Mouse (Mus musculus) stomach, postnatal 0 days (tissue): ENCODE data around the gene Thsd4. TPM values are rescaled to one million over a fixed set of nuclear protein-coding genes. Genes with fewer than 3 reads are reported as not detected.
A peak's percentile ranks its signal among the peaks of the same experiment; 100 is the strongest.

Source experiments
- ATAC-seq: fragments of 200-750 bp; cut with Nextera tagmentation; 2 replicates; pipeline ENCODE4 v1.8.0; 2017; ENCODE audit not compliant: low FRiP score, low TSS enrichment
- DNase-seq: peaks from one replicate; pipeline ENCODE4 v3.0.0-alpha.2; 2016; ENCODE audit warnings: low spot score
- H3K27ac ChIP-seq: fragments of 300-500 bp; sonication (generic); replicated peaks from 2 replicates; pipeline ENCODE4 v1.5.1; 2014; ENCODE audit warnings: mild to moderate bottlenecking, control low read depth
- H3K27me3 ChIP-seq: fragments of 300-500 bp; sonication (generic); 2 replicates; pipeline ENCODE4 v1.6.1; 2014; ENCODE audit warnings: low read length; ENCODE audit not compliant: control insufficient read depth, insufficient read depth
- H3K36me3 ChIP-seq: fragments of 300-500 bp; sonication (generic); 2 replicates; pipeline ENCODE4 v1.6.1; 2014; ENCODE audit warnings: low read length, mixed read lengths; ENCODE audit not compliant: control insufficient read depth, insufficient read depth
- H3K4me1 ChIP-seq: fragments of 300-500 bp; sonication (generic); replicated peaks from 2 replicates; pipeline ENCODE4 v1.6.1; 2014; ENCODE audit warnings: antibody characterized with exemption; ENCODE audit not compliant: control insufficient read depth, insufficient read depth
- H3K4me2 ChIP-seq: fragments of 300-500 bp; sonication (generic); replicated peaks from 2 replicates; pipeline ENCODE4 v1.6.1; 2014; ENCODE audit warnings: low read depth, mild to moderate bottlenecking, control low read depth, moderate library complexity
- H3K4me3 ChIP-seq: fragments of 300-500 bp; sonication (generic); 2 replicates; pipeline ENCODE4 v1.5.1; 2014; ENCODE audit warnings: low read depth, low read length, control low read depth
- H3K9ac ChIP-seq: fragments of 300-500 bp; sonication (generic); 2 replicates; pipeline ENCODE4 v1.6.1; 2014; ENCODE audit warnings: mild to moderate bottlenecking, low read length, control low read depth, mixed read lengths
- H3K9me3 ChIP-seq: fragments of 300-500 bp; sonication (generic); 2 replicates; pipeline ENCODE4 v1.6.1; 2016; ENCODE audit warnings: low read length; ENCODE audit not compliant: control insufficient read depth
- CTCF ChIP-seq: IDR thresholded peaks from 2 replicates; pipeline ENCODE4 v1.5.1; 2016; ENCODE audit warnings: antibody characterized with exemption, low read depth, mild to moderate bottlenecking, moderate library complexity
- EP300 ChIP-seq: optimal IDR thresholded peaks from 2 replicates; pipeline ENCODE3; 2016; ENCODE audit warnings: antibody characterized with exemption
- WGBS: fragments of 180-500 bp; shearing (Covaris S2); extraction: QIAGEN DNeasy Blood & Tissue Kit; methylation state at CpG from one replicate; pipeline ENCODE4 v1.1.7; 2014; 5-methylcytosine and 5-hydroxymethylcytosine counted together
- polyA plus RNA-seq: library from polyadenylated mRNA; unstranded; fragments of >200 nt; fragmentation: Nextera tagmentation; extraction: Ambion mirVana; gene quantifications from 2 replicates; pipeline ENCODE4 v1.2.1, GENCODE M21; 2015

The Thsd4 gene
- polyA plus RNA-seq, 1 experiment from 2014 or later: 10.7 TPM

DNA sequence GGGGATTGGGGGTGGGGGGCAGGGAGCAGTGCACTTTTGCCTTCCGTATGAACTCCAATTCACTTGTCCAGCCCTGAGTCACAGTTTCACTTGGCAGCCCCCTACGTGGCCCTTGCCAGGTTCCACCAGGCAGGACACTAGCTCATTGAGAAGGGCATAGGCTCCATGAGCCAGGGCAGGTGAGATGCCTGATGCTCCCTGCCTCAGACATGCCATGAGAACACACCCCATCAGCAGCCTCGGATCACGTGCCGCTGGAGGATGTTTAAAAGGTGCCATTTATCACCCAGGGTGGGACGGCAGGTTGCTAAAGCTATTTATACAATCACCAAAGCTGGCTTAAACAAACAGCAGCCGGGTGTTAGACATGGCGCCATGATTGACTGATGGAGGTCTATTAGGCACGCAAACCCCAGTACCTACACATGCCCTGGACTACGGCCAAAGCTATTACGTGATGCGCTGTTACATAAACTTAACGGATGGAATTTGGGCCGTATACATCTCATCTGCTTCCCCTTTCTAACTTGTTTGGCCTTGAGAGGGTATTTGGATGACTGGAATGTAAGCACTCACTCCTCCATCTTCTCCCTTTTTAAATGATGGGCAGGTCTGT lies 157.6 kb downstream of the Thsd4 start:
- ATAC-seq (peak; percentile 56), DNase-seq (peak; percentile 52)
- H3K4me2 ChIP-seq: no peak overlapping the region
- no peak overlapping the region for H3K27ac ChIP-seq
- WGBS: 18% methylated on average over 14 of the region's 14 CpGs
- peaks cover 6% of the 10 kb centered on the region; the same call in 1 of the 2 replicates for H3K4me1 ChIP-seq
- no peaks in the 10 kb centered on the region for H3K9me3 ChIP-seq
- no peak overlapping the region for H3K4me3 ChIP-seq
- no peaks in the 10 kb centered on the region for H3K27me3 ChIP-seq
- TF ChIP-seq CTCF (no peak), EP300 (no peak)
- H3K36me3 ChIP-seq: no peaks in the 10 kb centered on the region
- no peak overlapping the region for H3K9ac ChIP-seq

DNA sequence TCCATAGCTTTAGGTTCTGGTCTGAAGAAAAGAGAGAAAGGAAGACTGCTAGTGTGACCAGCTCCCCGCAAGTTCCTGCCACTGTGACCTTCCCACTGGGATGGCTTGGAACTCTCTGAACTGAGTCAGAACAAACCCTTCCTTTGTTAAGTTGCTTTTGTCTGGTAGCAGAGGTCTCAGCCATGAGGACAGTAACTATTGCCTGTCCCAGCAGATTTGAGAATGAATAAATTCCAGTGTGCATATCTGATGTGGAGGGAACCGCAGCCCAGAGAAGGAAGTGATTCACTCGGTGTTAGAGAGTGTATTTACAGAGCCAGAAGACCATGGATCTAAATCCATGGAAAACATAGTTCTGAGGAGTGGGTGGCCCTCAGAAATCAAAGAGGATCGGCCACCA lies 169.5 kb downstream of the Thsd4 start:
- ATAC-seq (no peak), DNase-seq (no peak)
- Histone ChIP-seq H3K4me1 (no peaks in the 10 kb centered on the region), H3K9me3 (no peaks in the 10 kb centered on the region), H3K27me3 (no peaks in the 10 kb centered on the region), H3K4me3 (no peak overlapping the region), H3K27ac (no peak overlapping the region), H3K4me2 (no peak overlapping the region), H3K36me3 (no peaks in the 10 kb centered on the region), H3K9ac (no peak overlapping the region)
- no peak for TF ChIP-seq CTCF
- TF ChIP-seq EP300: no peak
- WGBS: 69% methylated on average over 4 of the region's 4 CpGs

DNA sequence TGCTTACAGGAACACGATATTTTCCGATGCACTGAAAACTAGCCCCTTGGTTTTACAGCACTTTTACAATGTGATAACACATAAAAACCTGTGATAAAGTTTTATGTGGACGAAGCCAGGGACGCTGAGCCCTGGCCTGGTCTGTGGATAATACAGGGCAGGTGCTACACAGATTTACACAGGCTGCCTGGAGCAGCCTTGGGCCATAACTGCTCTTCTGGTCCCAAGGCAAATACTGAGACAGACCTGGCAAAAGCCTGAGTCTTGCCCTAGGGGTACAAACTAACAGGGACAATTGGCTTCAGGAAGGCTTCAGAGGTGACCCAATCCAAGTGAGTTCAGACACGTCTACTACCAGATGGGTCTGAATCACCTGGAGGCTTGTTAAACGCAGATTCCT lies 170.7 kb downstream of the Thsd4 start:
- Histone ChIP-seq H3K36me3 (no peaks in the 10 kb centered on the region), H3K27me3 (no peaks in the 10 kb centered on the region), H3K27ac (no peak overlapping the region), H3K9me3 (no peaks in the 10 kb centered on the region), H3K9ac (no peak overlapping the region), H3K4me3 (no peak overlapping the region), H3K4me1 (no peaks in the 10 kb centered on the region), H3K4me2 (no peak overlapping the region)
- 88% methylated on average over 6 of the region's 6 CpGs for WGBS
- DNase-seq (no peak), ATAC-seq (no peak)
- TF ChIP-seq EP300 (no peak), CTCF (no peak)

DNA sequence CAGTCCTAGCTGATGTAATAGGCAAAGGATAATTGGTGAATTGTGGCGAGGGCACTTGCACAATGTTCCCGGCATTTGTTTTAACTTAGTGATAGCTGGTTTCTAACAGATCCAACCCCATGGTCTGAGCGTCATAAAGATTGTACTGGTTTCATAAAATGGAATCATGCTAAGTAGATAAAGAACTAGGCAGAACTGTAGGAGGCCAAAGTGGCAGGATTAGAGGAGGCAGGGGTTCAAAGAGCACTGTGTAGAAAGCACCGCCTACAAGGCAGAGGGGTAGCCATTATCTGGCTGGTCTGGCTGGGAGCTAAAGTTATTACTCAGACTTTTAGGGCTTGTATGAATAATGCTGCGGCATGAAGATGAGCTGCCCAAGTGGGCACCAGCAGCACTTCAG lies 185.7 kb downstream of the Thsd4 start:
- ATAC-seq (no peak), DNase-seq (no peak)
- H3K27ac ChIP-seq: no peak overlapping the region
- H3K27me3 ChIP-seq: no peaks in the 10 kb centered on the region
- no peak overlapping the region for H3K4me2 ChIP-seq
- TF ChIP-seq CTCF: no peak
- no peak for TF ChIP-seq EP300
- no peaks in the 10 kb centered on the region for H3K9me3 ChIP-seq
- no peaks in the 10 kb centered on the region; the same call in 1 of the 2 replicates for H3K4me1 ChIP-seq
- H3K4me3 ChIP-seq: no peak overlapping the region
- WGBS: 89% methylated on average over 5 of the region's 5 CpGs
- H3K9ac ChIP-seq: no peak overlapping the region
- H3K36me3 ChIP-seq: no peaks in the 10 kb centered on the region

DNA sequence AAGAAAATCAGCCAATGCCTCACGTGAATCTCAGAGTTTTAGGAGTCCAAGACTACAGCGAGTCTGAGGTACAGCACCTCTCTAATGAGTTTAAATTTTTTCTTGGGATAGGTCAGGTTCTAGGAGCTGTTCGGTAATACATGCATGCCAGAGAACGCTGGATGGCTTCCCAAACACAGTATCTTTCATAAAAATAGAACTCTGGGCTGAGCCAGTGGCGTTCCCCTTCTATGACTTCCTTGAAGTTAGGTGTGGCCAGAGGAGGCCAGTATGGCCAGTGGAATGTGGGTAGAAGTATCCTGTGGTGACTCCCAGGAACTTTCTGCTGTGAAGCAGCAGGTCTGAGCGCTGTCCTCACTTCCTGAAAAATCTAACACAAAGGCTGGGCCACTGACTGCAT lies 186.4 kb downstream of the Thsd4 start:
- H3K9ac ChIP-seq: no peak overlapping the region
- H3K36me3 ChIP-seq: no peaks in the 10 kb centered on the region
- H3K4me3 ChIP-seq: no peak overlapping the region
- H3K27me3 ChIP-seq: no peaks in the 10 kb centered on the region
- no peaks in the 10 kb centered on the region for H3K9me3 ChIP-seq
- H3K4me2 ChIP-seq: no peak overlapping the region
- 69% methylated on average over 6 of the region's 6 CpGs for WGBS
- ATAC-seq: peak; percentile 29; the same call in 1 of the 2 replicates
- DNase-seq: no peak
- no peaks in the 10 kb centered on the region; the same call in 1 of the 2 replicates for H3K4me1 ChIP-seq
- H3K27ac ChIP-seq: no peak overlapping the region
- TF ChIP-seq EP300: no peak
- no peak for TF ChIP-seq CTCF

DNA sequence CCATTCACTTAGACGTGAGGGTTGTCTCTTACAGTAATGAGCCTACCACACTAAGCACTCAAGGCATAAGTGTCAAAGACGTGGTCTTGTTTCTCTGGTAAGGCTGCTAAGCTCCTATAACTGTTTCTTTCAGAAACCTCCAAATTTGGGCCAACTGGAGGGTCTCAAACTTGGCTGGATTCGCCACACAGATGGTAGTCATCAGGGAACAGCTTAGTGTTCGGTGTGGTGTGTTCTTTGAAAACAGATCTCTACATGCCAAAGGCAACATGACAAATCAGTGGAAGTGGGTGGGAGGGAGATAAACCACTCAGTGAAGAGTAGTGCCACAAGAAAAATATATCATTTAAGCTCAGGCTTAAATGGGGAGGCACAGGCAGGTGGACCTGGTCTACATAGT lies 191.9 kb downstream of the Thsd4 start:
- DNase-seq (no peak), ATAC-seq (no peak)
- H3K27me3 ChIP-seq: no peaks in the 10 kb centered on the region
- no peak overlapping the region for H3K27ac ChIP-seq
- H3K4me1 ChIP-seq: no peaks in the 10 kb centered on the region
- WGBS: 67% methylated on average over 4 of the region's 4 CpGs
- no peak overlapping the region for H3K4me2 ChIP-seq
- H3K36me3 ChIP-seq: no peaks in the 10 kb centered on the region
- no peak overlapping the region for H3K9ac ChIP-seq
- H3K9me3 ChIP-seq: no peaks in the 10 kb centered on the region
- no peak overlapping the region for H3K4me3 ChIP-seq
- no peak for TF ChIP-seq EP300
- no peak for TF ChIP-seq CTCF
